Mouse (Mus musculus): Measurements from ENCODE around the gene S100b. TPM values are rescaled to one million over a fixed set of nuclear protein-coding genes. Genes with fewer than 3 reads are reported as not detected.

The S100b gene
- polyA plus RNA-seq, 1 experiment from 2014 or later: 1.6 TPM

- no peak for ATAC-seq (ENCODE audit: insufficient number of reproducible peaks, insufficient read depth, low FRiP score, low TSS enrichment)
- no peak overlapping the region for H3K9ac ChIP-seq
- H3K4me3 ChIP-seq: no peak overlapping the region
Measured at GRCm38 (mm10) chr10:76261447-76261846, 7.8 kb downstream of the S100b start.

GRCm38 (mm10) chr10:76262431-76262830, 8.8 kb downstream of the S100b start:
- no peak overlapping the region for H3K27ac ChIP-seq
- whole genome bisulfite sequencing: 71% methylated on average over 4 of the region's 4 CpGs
- peaks cover 38% of the 10 kb centered on the region for H3K36me3 ChIP-seq
- no peak overlapping the region for H3K9ac ChIP-seq
- H3K27me3 ChIP-seq: no peaks in the 10 kb centered on the region
- no peak overlapping the region for H3K4me3 ChIP-seq
- no peaks in the 10 kb centered on the region for H3K9me3 ChIP-seq
- H3K4me2 ChIP-seq (replicated peaks): no peak overlapping the region
- H3K4me1 ChIP-seq: peaks cover 6% of the 10 kb centered on the region; the same call in 1 of the 2 replicates
- no peak for ATAC-seq (ENCODE audit: insufficient number of reproducible peaks, insufficient read depth, low FRiP score, low TSS enrichment)

More at GRCm38 (mm10) chr10:76261447-76261846, 7.8 kb downstream of the S100b start:
- 75% methylated on average over 3 of the region's 3 CpGs for WGBS
- no peaks in the 10 kb centered on the region for H3K27me3 ChIP-seq
- H3K27ac ChIP-seq: no peak overlapping the region
- no peak overlapping the region for H3K4me2 ChIP-seq (replicated peaks)
- no peaks in the 10 kb centered on the region for H3K9me3 ChIP-seq
- peaks cover 33% of the 10 kb centered on the region for H3K36me3 ChIP-seq
- H3K4me1 ChIP-seq: peaks cover 6% of the 10 kb centered on the region; the same call in 1 of the 2 replicates

GRCm38 (mm10) chr10:76271238-76271637, 17.6 kb downstream of the S100b start:
- no peak for ATAC-seq (ENCODE audit: insufficient number of reproducible peaks, insufficient read depth, low FRiP score, low TSS enrichment)
- Histone ChIP-seq H3K4me1 (no peaks in the 10 kb centered on the region), H3K27me3 (no peaks in the 10 kb centered on the region), H3K36me3 (peaks cover 83% of the 10 kb centered on the region), H3K4me3 (no peak overlapping the region), H3K27ac (no peak overlapping the region), H3K9ac (no peak overlapping the region), H3K4me2 (replicated peaks) (no peak overlapping the region), H3K9me3 (no peaks in the 10 kb centered on the region)
- 52% methylated on average over 8 of the region's 8 CpGs for WGBS

- Histone ChIP-seq H3K9ac (no peak overlapping the region), H3K4me3 (no peak overlapping the region), H3K27me3 (no peaks in the 10 kb centered on the region), H3K36me3 (peaks cover 72% of the 10 kb centered on the region), H3K4me1 (no peaks in the 10 kb centered on the region), H3K4me2 (replicated peaks) (no peak overlapping the region), H3K27ac (no peak overlapping the region), H3K9me3 (no peaks in the 10 kb centered on the region)
- ATAC-seq (ENCODE audit: insufficient number of reproducible peaks, insufficient read depth, low FRiP score, low TSS enrichment): no peak
- WGBS: 84% methylated on average over 10 of the region's 10 CpGs
Measured at GRCm38 (mm10) chr10:76275256-76275655, 21.6 kb downstream of the S100b start.

- H3K9ac ChIP-seq: no peak overlapping the region
- H3K27me3 ChIP-seq: no peaks in the 10 kb centered on the region
- no peak for ATAC-seq (ENCODE audit: insufficient number of reproducible peaks, insufficient read depth, low FRiP score, low TSS enrichment)
- H3K36me3 ChIP-seq: peaks cover 69% of the 10 kb centered on the region
- 65% methylated on average over 5 of the region's 5 CpGs for WGBS
- no peaks in the 10 kb centered on the region for H3K4me1 ChIP-seq
- H3K9me3 ChIP-seq: no peaks in the 10 kb centered on the region
- H3K4me2 ChIP-seq (replicated peaks): no peak overlapping the region
- no peak overlapping the region for H3K27ac ChIP-seq
- no peak overlapping the region for H3K4me3 ChIP-seq
Measured at GRCm38 (mm10) chr10:76278541-76279097, 25.0 kb downstream of the S100b start.

- Histone ChIP-seq H3K36me3 (peaks cover 72% of the 10 kb centered on the region), H3K4me2 (replicated peaks) (no peak overlapping the region), H3K4me3 (no peak overlapping the region), H3K4me1 (no peaks in the 10 kb centered on the region), H3K9ac (no peak overlapping the region), H3K27me3 (no peaks in the 10 kb centered on the region), H3K9me3 (no peaks in the 10 kb centered on the region), H3K27ac (no peak overlapping the region)
- 55% methylated on average over 11 of the region's 11 CpGs for WGBS
- no peak for ATAC-seq (ENCODE audit: insufficient number of reproducible peaks, insufficient read depth, low FRiP score, low TSS enrichment)
Measured at GRCm38 (mm10) chr10:76288268-76288993, 34.8 kb downstream of the S100b start.

- Histone ChIP-seq H3K9ac (no peak overlapping the region), H3K4me1 (no peaks in the 10 kb centered on the region), H3K27me3 (no peaks in the 10 kb centered on the region), H3K36me3 (peaks cover 72% of the 10 kb centered on the region), H3K9me3 (no peaks in the 10 kb centered on the region), H3K4me2 (replicated peaks) (no peak overlapping the region), H3K4me3 (no peak overlapping the region), H3K27ac (no peak overlapping the region)
- no peak for ATAC-seq (ENCODE audit: insufficient number of reproducible peaks, insufficient read depth, low FRiP score, low TSS enrichment)
- WGBS: 80% methylated on average over 5 of the region's 5 CpGs
Measured at GRCm38 (mm10) chr10:76289052-76289451, 35.4 kb downstream of the S100b start.

- 87% methylated on average over 3 of the region's 3 CpGs for WGBS
- Histone ChIP-seq H3K9ac (no peak overlapping the region), H3K4me2 (replicated peaks) (no peak overlapping the region), H3K27ac (no peak overlapping the region), H3K4me1 (no peaks in the 10 kb centered on the region), H3K36me3 (peaks cover 72% of the 10 kb centered on the region), H3K4me3 (no peak overlapping the region), H3K27me3 (no peaks in the 10 kb centered on the region), H3K9me3 (no peaks in the 10 kb centered on the region)
- ATAC-seq (ENCODE audit: insufficient number of reproducible peaks, insufficient read depth, low FRiP score, low TSS enrichment): no peak
Measured at GRCm38 (mm10) chr10:76289936-76290671, 36.5 kb downstream of the S100b start.

GRCm38 (mm10) chr10:76293222-76293621, 39.6 kb downstream of the S100b start:
- no peak for ATAC-seq (ENCODE audit: insufficient number of reproducible peaks, insufficient read depth, low FRiP score, low TSS enrichment)
- Histone ChIP-seq H3K27me3 (no peaks in the 10 kb centered on the region), H3K4me3 (no peak overlapping the region), H3K4me1 (no peaks in the 10 kb centered on the region), H3K27ac (no peak overlapping the region), H3K9ac (no peak overlapping the region), H3K36me3 (peaks cover 73% of the 10 kb centered on the region), H3K9me3 (no peaks in the 10 kb centered on the region), H3K4me2 (replicated peaks) (no peak overlapping the region)
- 87% methylated on average over 4 of the region's 4 CpGs for WGBS

- WGBS: 90% methylated on average over 5 of the region's 5 CpGs
- H3K4me1 ChIP-seq: no peaks in the 10 kb centered on the region
- no peaks in the 10 kb centered on the region for H3K9me3 ChIP-seq
- no peak for ATAC-seq (ENCODE audit: insufficient number of reproducible peaks, insufficient read depth, low FRiP score, low TSS enrichment)
- H3K4me2 ChIP-seq (replicated peaks): no peak overlapping the region
- H3K4me3 ChIP-seq: no peak overlapping the region
- no peak overlapping the region for H3K27ac ChIP-seq
- no peak overlapping the region for H3K9ac ChIP-seq
- peaks cover 64% of the 10 kb centered on the region for H3K36me3 ChIP-seq
- H3K27me3 ChIP-seq: no peaks in the 10 kb centered on the region
Measured at GRCm38 (mm10) chr10:76300133-76300532, 46.5 kb downstream of the S100b start.

- H3K27ac ChIP-seq: no peak overlapping the region
- no peak for ATAC-seq (ENCODE audit: insufficient number of reproducible peaks, insufficient read depth, low FRiP score, low TSS enrichment)
- peaks cover 42% of the 10 kb centered on the region for H3K36me3 ChIP-seq
- H3K27me3 ChIP-seq: no peaks in the 10 kb centered on the region
- H3K4me3 ChIP-seq: no peak overlapping the region
- H3K4me1 ChIP-seq: no peaks in the 10 kb centered on the region
- no peak overlapping the region for H3K4me2 ChIP-seq (replicated peaks)
- no peaks in the 10 kb centered on the region for H3K9me3 ChIP-seq
- 90% methylated on average over 9 of the region's 9 CpGs for WGBS
- H3K9ac ChIP-seq: no peak overlapping the region
Measured at GRCm38 (mm10) chr10:76306738-76307137, 53.1 kb downstream of the S100b start.
